Mouse (Mus musculus) natural killer cell, adult 2 months (primary cell): ENCODE measurements around the gene Prss46.

Source experiments
- DNase-seq, 2 experiments: peaks; one replicate each; pipeline ENCODE4 v3.0.0; 2022; ENCODE audit warnings: low spot score in 2 of 2

Prss46 gene

GRCm38 (mm10) chr9:110896595-110896994 is 52.3 kb downstream of the Prss46 start:
- DNase-seq: peak in 1 of 2 experiments; percentile 32

- DNase-seq: no peak
These were observed 55.2 kb downstream of the Prss46 start for GRCm38 (mm10) chr9:110899451-110900008.

GRCm38 (mm10) chr9:110901204-110901603 is 56.9 kb downstream of the Prss46 start:
- DNase-seq: no peak

GRCm38 (mm10) chr9:110902271-110902670 is 58.0 kb downstream of the Prss46 start:
- no peak for DNase-seq
